Mouse (Mus musculus): ENCODE measurements around the gene Hdhd5. TPM values are rescaled to one million over a fixed set of nuclear protein-coding genes. Genes with fewer than 3 reads are reported as not detected.

The Hdhd5 gene
- 17.5 and 18.1 TPM in 2 replicates for polyA plus RNA-seq (2011; ENCODE audit: insufficient read depth, insufficient read length, low read depth, missing spikeins)

DNA sequence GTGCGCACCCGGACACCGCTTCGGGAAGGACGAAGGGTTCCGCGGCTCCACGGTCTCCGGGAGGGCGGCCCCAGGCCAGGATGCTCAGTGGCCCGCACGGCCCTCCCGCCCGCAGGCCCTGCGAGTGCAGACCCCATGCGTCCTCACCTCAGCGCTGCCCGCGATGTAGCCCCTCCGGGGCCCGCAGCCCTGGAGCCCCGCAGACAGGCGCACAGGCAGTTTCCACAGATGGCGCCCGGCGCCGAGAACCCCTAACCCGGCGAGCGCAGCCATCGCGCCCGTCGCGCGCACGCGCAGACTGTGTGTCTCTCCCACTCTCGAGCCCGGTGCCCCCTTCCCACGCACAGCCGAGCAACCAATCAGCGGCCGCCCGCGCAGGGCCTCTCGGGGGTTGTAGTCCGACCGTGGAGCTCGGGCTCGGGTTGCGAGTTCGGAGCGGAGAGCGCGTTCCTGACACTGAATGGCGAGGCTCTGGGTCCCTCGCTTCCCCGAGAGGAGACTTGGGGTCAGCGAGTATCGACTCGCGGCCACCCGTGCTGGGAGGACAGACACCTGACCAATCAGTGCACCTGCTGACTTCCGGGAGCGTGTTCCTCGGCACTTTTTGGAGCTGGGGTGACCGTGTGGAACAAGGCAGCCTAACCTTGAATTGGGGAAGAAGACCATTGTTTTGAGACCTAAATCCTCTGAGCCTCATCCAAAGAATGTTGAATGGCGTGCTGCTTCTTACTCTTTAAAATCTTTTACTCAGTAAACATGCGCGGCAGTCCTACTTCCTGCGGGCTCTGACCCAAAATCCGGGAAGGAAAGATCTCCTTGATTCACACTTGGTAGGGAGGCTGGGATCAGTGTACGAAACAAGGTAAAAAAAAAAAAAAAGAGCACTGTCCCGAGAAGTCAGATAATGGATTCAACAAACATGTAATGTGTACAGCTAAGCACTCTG lies at the start of gene Hdhd5:
Gene Hdhd5 (minus strand): TSS at position 300 of the 946 bp plus-strand sequence.
- no peak for TF ChIP-seq POLR2A (IDR thresholded peaks at IDR 0.05; ENCODE audit: insufficient read depth, low read length)
- TF ChIP-seq EP300 (IDR thresholded peaks at IDR 0.05; ENCODE audit: insufficient read depth, low read depth, low read length), result no peak
- TF ChIP-seq CTCF (IDR thresholded peaks at IDR 0.05; ENCODE audit: low read depth, low read length), result no peak
- peaks cover 2% of the 10 kb centered on the region for H3K4me1 ChIP-seq (ENCODE audit: control insufficient read depth, insufficient read depth, low read length)
- H3K9me3 ChIP-seq (replicated peaks; ENCODE audit: control insufficient read depth, insufficient read depth, low read length, poor library complexity, severe bottlenecking), result no peaks in the 10 kb centered on the region
- H3K9ac ChIP-seq (ENCODE audit: low read depth, poor library complexity, severe bottlenecking), result peak within 1 kb of the TSS; percentile 86
- no peak within 1 kb of the TSS for H3K27ac ChIP-seq (ENCODE audit: insufficient read depth, low read length)
- no peaks in the 10 kb centered on the region for H3K27me3 ChIP-seq (ENCODE audit: control insufficient read depth, insufficient read depth, low read length, poor library complexity, severe bottlenecking)
- H3K4me3 ChIP-seq (ENCODE audit: low read depth, low read length), result peak within 1 kb of the TSS; percentile 88
- H3K36me3 ChIP-seq (ENCODE audit: control insufficient read depth, insufficient read depth, low read length, poor library complexity, severe bottlenecking), result no peaks in the 10 kb centered on the region

DNA sequence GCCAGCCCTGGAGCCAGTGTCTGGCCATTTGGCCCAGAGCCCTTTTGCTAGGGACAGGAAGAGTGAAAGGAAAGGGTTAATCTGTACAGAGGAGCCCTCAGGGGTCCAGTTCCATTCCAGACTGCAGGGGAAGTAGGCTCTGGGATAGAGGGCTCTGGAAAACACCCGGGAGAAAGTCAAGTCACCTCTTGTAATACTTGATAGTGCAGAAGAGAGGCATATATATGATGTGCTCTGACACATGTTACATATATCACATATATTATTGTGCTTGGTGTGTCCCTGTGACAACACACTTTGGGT lies 49.5 kb upstream of the Hdhd5 start:
- 0 out of 2 replicates have a peak overlapping the region, but pooled peaks have one; percentile 19 for H3K4me3 ChIP-seq (ENCODE audit: low read depth, low read length)
- no peaks in the 10 kb centered on the region for H3K4me1 ChIP-seq (ENCODE audit: control insufficient read depth, insufficient read depth, low read length)
- no peak for TF ChIP-seq CTCF (IDR thresholded peaks at IDR 0.05; ENCODE audit: low read depth, low read length)
- TF ChIP-seq EP300 (IDR thresholded peaks at IDR 0.05; ENCODE audit: insufficient read depth, low read depth, low read length), result no peak
- TF ChIP-seq POLR2A (IDR thresholded peaks at IDR 0.05; ENCODE audit: insufficient read depth, low read length), result no peak
- no peaks in the 10 kb centered on the region for H3K27me3 ChIP-seq (ENCODE audit: control insufficient read depth, insufficient read depth, low read length, poor library complexity, severe bottlenecking)
- H3K36me3 ChIP-seq (ENCODE audit: control insufficient read depth, insufficient read depth, low read length, poor library complexity, severe bottlenecking), result no peaks in the 10 kb centered on the region
- H3K27ac ChIP-seq (ENCODE audit: insufficient read depth, low read length), result no peak overlapping the region
- no peaks in the 10 kb centered on the region for H3K9me3 ChIP-seq (replicated peaks; ENCODE audit: control insufficient read depth, insufficient read depth, low read length, poor library complexity, severe bottlenecking)
- no peak overlapping the region for H3K9ac ChIP-seq (ENCODE audit: low read depth, poor library complexity, severe bottlenecking)

GRCm38 (mm10) chr6:120579831-120580712 lies 49.0 kb upstream of the Hdhd5 start:
- H3K27ac ChIP-seq (ENCODE audit: insufficient read depth, low read length), result no peak overlapping the region
- H3K9ac ChIP-seq (ENCODE audit: low read depth, poor library complexity, severe bottlenecking), result peak overlapping the region; percentile 18; the same call in 1 of the 2 replicates
- no peaks in the 10 kb centered on the region for H3K27me3 ChIP-seq (ENCODE audit: control insufficient read depth, insufficient read depth, low read length, poor library complexity, severe bottlenecking)

DNA sequence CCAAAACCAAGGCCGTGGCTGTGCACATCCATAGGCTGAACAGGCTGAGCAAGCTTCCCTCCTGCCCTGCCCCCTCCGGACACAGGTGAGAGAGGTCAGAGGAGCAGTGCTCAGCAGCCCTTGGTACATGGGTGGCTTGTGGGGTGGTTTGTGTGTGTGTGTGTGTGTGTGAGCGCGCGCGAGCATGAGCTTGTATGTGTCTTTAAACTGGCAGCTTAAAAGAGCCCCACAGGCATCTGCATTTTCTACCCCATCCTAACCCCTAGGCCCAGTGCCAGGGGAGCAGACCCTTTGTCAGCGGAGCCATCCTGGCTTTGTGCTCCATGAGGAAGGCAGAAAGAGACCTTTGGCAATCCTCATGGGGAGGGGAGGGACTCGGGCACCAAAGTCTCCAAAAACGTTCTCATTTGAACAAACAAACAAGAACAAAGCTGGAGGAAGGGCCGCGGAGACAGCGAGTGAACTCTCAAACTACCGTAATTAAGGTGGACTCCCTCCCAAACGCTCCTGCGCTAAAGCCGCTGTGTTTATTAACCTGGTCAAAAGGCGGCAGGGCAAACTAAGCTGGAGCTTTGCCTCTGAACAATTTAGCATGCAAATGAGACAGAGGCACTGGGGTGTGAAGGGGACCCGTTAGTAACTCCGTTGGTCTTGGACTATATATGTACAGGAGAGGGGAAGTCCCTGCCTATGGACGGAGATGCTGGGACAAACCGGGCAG lies 48.2 kb upstream of the Hdhd5 start:
- peak overlapping the region; percentile 18; the same call in 1 of the 2 replicates for H3K9ac ChIP-seq (ENCODE audit: low read depth, poor library complexity, severe bottlenecking)
- H3K4me3 ChIP-seq (ENCODE audit: low read depth, low read length), result peak overlapping the region; percentile 58
- no peak overlapping the region for H3K27ac ChIP-seq (ENCODE audit: insufficient read depth, low read length)
- no peaks in the 10 kb centered on the region for H3K27me3 ChIP-seq (ENCODE audit: control insufficient read depth, insufficient read depth, low read length, poor library complexity, severe bottlenecking)
- H3K4me1 ChIP-seq (ENCODE audit: control insufficient read depth, insufficient read depth, low read length), result no peaks in the 10 kb centered on the region
- no peaks in the 10 kb centered on the region for H3K9me3 ChIP-seq (replicated peaks; ENCODE audit: control insufficient read depth, insufficient read depth, low read length, poor library complexity, severe bottlenecking)
- H3K36me3 ChIP-seq (ENCODE audit: control insufficient read depth, insufficient read depth, low read length, poor library complexity, severe bottlenecking), result no peaks in the 10 kb centered on the region
- no peak for TF ChIP-seq POLR2A (IDR thresholded peaks at IDR 0.05; ENCODE audit: insufficient read depth, low read length)
- no peak for TF ChIP-seq CTCF (IDR thresholded peaks at IDR 0.05; ENCODE audit: low read depth, low read length)
- no peak for TF ChIP-seq EP300 (IDR thresholded peaks at IDR 0.05; ENCODE audit: insufficient read depth, low read depth, low read length)

More at GRCm38 (mm10) chr6:120579831-120580712, 49.0 kb upstream of the Hdhd5 start:
- no peaks in the 10 kb centered on the region for H3K4me1 ChIP-seq (ENCODE audit: control insufficient read depth, insufficient read depth, low read length)
- H3K9me3 ChIP-seq (replicated peaks; ENCODE audit: control insufficient read depth, insufficient read depth, low read length, poor library complexity, severe bottlenecking), result no peaks in the 10 kb centered on the region
- H3K4me3 ChIP-seq (ENCODE audit: low read depth, low read length), result peak overlapping the region; percentile 58
- TF ChIP-seq POLR2A (IDR thresholded peaks at IDR 0.05; ENCODE audit: insufficient read depth, low read length), result no peak
- peak; percentile 31 for TF ChIP-seq CTCF (IDR thresholded peaks at IDR 0.05; ENCODE audit: low read depth, low read length)
- TF ChIP-seq EP300 (IDR thresholded peaks at IDR 0.05; ENCODE audit: insufficient read depth, low read depth, low read length), result peak; percentile 74; the same call in 1 of the 2 replicates
- no peaks in the 10 kb centered on the region for H3K36me3 ChIP-seq (ENCODE audit: control insufficient read depth, insufficient read depth, low read length, poor library complexity, severe bottlenecking)

GRCm38 (mm10) chr6:120578471-120578870 lies 47.4 kb upstream of the Hdhd5 start:
- H3K27ac ChIP-seq (ENCODE audit: insufficient read depth, low read length), result no peak overlapping the region
- H3K4me3 ChIP-seq (ENCODE audit: low read depth, low read length), result no peak overlapping the region
- no peaks in the 10 kb centered on the region for H3K9me3 ChIP-seq (replicated peaks; ENCODE audit: control insufficient read depth, insufficient read depth, low read length, poor library complexity, severe bottlenecking)
- TF ChIP-seq POLR2A (IDR thresholded peaks at IDR 0.05; ENCODE audit: insufficient read depth, low read length), result no peak
- no peak for TF ChIP-seq EP300 (IDR thresholded peaks at IDR 0.05; ENCODE audit: insufficient read depth, low read depth, low read length)
- TF ChIP-seq CTCF (IDR thresholded peaks at IDR 0.05; ENCODE audit: low read depth, low read length), result no peak
- no peaks in the 10 kb centered on the region for H3K4me1 ChIP-seq (ENCODE audit: control insufficient read depth, insufficient read depth, low read length)
- no peaks in the 10 kb centered on the region for H3K36me3 ChIP-seq (ENCODE audit: control insufficient read depth, insufficient read depth, low read length, poor library complexity, severe bottlenecking)
- no peaks in the 10 kb centered on the region for H3K27me3 ChIP-seq (ENCODE audit: control insufficient read depth, insufficient read depth, low read length, poor library complexity, severe bottlenecking)
- no peak overlapping the region for H3K9ac ChIP-seq (ENCODE audit: low read depth, poor library complexity, severe bottlenecking)

Data from ES-Bruce4 (cell line).